Mouse (Mus musculus): ENCODE results near the gene Prex1. TPM values are rescaled to one million over a fixed set of nuclear protein-coding genes. Genes with fewer than 3 reads are reported as not detected.
A peak's percentile ranks its signal among the peaks of the same experiment; 100 is the strongest.

The Prex1 gene
- polyA plus RNA-seq, 1 experiment from 2014 or later, result 47.8 TPM

DNA sequence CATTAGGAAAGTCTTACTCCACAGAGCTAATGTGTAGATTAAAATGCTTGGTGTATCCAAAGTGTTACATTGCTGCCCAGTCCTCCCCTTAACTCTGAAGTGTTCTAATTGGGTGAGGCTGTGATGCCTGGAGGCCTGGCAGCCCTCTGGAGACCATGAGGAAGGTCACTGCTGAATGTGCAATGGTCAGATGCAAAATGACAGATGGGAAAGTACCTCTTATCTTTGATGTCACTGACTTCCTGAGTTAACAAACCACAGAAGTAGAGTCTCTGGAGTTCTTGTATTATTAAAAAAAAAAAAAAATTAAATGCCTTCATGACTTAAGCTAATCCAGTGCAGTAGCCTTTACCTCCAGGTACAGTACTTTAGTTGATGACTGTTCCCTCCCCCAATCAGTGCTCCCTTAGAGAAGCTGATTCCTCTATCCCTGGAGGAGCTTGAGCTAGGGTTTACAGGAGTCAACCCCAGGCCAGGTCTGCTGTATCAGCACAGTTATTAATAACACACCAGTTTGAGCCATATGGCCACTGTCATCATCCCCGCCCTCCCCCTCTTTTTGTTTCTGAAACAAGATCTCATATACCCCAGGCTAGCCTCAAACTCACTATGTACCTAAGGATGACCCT lies 5.8 kb upstream of the Prex1 start:
- Histone ChIP-seq H3K36me3 (no peaks in the 10 kb centered on the region), H3K9me3 (no peaks in the 10 kb centered on the region), H3K4me2 (replicated peaks) (no peak overlapping the region), H3K4me3 (no peak overlapping the region), H3K9ac (no peak overlapping the region), H3K27me3 (replicated peaks) (no peaks in the 10 kb centered on the region), H3K4me1 (peaks cover 5% of the 10 kb centered on the region; the same call in 1 of the 2 replicates), H3K27ac (no peak overlapping the region)
- ATAC-seq (ENCODE audit: low FRiP score, low read depth), result no peak
- 90% methylated on average over 1 of the region's 1 CpGs for WGBS

DNA sequence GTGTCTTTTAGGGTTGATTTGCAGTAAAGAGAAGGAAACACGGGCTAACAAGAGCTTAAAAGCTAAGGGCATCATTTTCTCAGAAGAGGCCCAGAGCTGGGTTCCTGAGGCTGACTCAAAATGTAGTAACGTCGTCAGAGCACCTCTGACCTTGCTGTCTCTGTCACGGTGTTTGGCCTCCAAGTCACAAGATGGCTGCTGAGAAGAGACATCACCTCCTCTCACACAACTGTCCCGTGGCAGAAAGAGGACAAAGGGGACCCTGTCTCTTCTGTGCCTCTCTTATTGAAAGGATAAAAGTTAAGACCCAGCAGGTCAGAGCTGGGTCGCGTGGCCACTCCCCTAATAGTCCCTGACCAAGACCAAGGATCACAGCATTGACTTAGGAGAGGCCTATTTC lies 2.4 kb upstream of the Prex1 start:
- 50% methylated on average over 7 of the region's 7 CpGs for WGBS
- no peak for ATAC-seq (ENCODE audit: low FRiP score, low read depth)

DNA sequence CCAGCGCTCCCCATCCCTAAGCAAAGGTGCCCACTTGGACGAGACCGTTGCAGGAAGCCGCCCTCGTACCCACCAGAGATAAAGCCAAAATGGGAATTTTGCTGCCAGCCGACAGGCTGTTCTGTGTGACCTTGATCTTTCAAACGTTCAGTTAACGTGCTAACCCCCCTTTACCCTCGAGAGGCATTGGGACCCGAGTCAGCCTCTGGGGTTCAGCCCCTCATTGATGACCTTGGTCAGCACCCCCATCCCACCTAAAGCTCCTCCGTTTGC lies 731 bp upstream of the Prex1 start:
- Histone ChIP-seq H3K9ac (peak overlapping the region; percentile 64), H3K36me3 (no peaks in the 10 kb centered on the region), H3K27ac (no peak overlapping the region), H3K27me3 (replicated peaks) (no peaks in the 10 kb centered on the region), H3K4me1 (peaks cover 43% of the 10 kb centered on the region), H3K9me3 (no peaks in the 10 kb centered on the region), H3K4me2 (replicated peaks) (peak overlapping the region; percentile 86), H3K4me3 (peak overlapping the region; percentile 78)
- 11% methylated on average over 11 of the region's 11 CpGs for WGBS
- 0 out of 2 replicates have a peak, but pooled peaks have one; percentile 4 for ATAC-seq (ENCODE audit: low FRiP score, low read depth)

More for the DNA sequence above, 2.4 kb upstream of the Prex1 start:
- no peak overlapping the region for H3K4me3 ChIP-seq
- no peak overlapping the region for H3K9ac ChIP-seq
- no peak overlapping the region for H3K27ac ChIP-seq
- no peak overlapping the region for H3K4me2 ChIP-seq (replicated peaks)
- H3K36me3 ChIP-seq, result no peaks in the 10 kb centered on the region
- H3K27me3 ChIP-seq (replicated peaks), result no peaks in the 10 kb centered on the region
- H3K4me1 ChIP-seq, result peaks cover 33% of the 10 kb centered on the region
- no peaks in the 10 kb centered on the region for H3K9me3 ChIP-seq

DNA sequence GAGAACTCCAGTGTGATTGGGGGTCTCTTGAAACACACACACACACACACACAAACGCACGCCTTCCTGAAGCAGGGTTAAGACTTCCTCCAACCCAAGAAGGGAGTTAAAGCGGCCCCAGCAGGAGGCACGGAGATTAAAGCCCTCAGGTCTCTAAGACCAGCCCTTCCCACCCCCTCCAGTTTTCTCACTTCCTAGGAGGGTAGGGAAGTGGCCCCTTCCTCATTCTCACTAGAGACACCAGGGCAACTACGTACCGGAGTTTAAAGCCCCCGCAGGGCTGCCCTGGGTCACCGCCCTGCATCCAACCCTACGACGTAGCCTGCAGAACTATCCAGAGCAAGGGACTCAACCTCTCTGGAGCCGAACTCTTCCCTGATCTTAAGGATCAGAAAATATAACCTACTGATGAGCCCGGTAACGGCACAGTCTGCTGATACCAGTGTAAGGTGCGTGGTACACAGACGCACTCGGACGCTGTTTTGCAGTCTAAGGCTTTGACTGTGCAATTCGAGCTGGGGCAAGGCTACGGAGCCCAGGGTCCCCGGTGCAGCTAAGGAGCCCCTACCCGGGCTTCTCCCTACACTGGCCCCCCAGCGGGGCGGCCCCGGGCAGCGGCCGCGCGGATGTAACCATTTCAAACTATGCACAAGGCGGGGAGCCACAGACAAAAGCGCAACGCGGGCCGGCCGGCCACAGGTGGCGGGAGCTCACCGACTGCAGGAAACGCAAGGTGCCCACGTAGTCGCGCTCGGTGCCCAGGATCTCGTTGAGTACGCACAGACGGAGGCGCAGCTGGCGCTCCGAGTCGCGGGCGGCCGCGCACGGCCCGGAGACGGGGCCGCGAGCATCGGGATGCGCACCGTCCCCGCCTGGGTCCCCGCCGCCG lies 587 bp downstream of the Prex1 start:
- H3K9ac ChIP-seq, result peak overlapping the region; percentile 78
- no peaks in the 10 kb centered on the region for H3K27me3 ChIP-seq (replicated peaks)
- H3K36me3 ChIP-seq, result no peaks in the 10 kb centered on the region
- no peaks in the 10 kb centered on the region for H3K9me3 ChIP-seq
- H3K27ac ChIP-seq, result peak overlapping the region; percentile 26; the same call in 1 of the 2 replicates
- H3K4me3 ChIP-seq, result peak overlapping the region; percentile 78
- H3K4me1 ChIP-seq, result peaks cover 51% of the 10 kb centered on the region
- under 1% methylated on average over 60 of the region's 64 CpGs for WGBS
- H3K4me2 ChIP-seq (replicated peaks), result peak overlapping the region; percentile 86
- peak; percentile 49 for ATAC-seq (ENCODE audit: low FRiP score, low read depth)

DNA sequence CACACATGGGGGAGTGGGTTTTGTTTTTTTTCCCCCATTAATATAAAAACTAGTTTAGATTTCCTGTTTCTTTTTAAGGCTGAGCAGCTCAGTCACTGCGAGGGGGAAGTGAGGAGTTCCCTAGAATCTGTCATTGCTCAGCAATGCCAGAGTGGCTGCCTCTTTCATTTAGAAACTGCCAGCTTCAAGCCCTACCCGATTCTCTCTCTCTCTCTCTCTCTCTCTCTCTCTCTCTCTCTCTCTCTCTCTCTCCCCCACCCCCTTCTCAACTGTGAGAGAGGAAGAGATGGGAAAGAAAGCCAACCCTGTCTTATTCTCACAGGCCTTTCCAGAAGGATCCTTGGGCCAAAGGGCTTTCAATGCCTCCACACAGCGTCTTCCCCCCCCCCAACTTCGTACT lies 1.3 kb downstream of the Prex1 start:
- 0 out of 2 replicates have a peak overlapping the region, but pooled peaks have one; percentile 26 for H3K27ac ChIP-seq
- no peaks in the 10 kb centered on the region for H3K27me3 ChIP-seq (replicated peaks)
- H3K4me3 ChIP-seq, result peak overlapping the region; percentile 78
- peak overlapping the region; percentile 86 for H3K4me2 ChIP-seq (replicated peaks)
- H3K9ac ChIP-seq, result peak overlapping the region; percentile 78
- peaks cover 56% of the 10 kb centered on the region for H3K4me1 ChIP-seq
- no peaks in the 10 kb centered on the region for H3K36me3 ChIP-seq
- WGBS, result 0% methylated on average over 4 of the region's 4 CpGs
- H3K9me3 ChIP-seq, result no peaks in the 10 kb centered on the region
- no peak for ATAC-seq (ENCODE audit: low FRiP score, low read depth)

DNA sequence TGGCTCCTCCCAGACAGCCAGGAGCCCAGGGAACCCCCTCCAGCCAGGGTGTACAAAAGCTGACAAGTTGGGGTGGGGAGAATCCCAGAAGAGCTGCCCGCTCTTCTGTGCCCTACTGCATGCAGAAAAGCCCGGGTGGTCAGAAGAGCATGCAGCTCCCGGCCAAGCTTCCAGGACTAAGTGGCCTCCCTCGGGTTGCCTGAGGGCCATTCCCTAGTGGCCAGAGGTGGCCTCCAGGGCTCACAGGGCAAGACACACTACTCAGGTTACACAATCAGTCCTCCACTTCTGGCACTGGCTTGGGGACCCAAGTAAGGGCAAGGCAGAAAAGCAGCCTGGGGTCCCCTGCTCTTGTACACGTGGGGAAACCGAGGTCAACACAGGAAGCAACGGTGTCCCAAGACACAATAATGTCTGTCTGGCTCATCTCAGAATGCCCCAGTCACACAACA lies 1.9 kb downstream of the Prex1 start:
- 18% methylated on average over 7 of the region's 7 CpGs for WGBS
- Histone ChIP-seq H3K4me2 (replicated peaks) (peak overlapping the region; percentile 86), H3K4me3 (peak overlapping the region; percentile 78), H3K4me1 (peaks cover 56% of the 10 kb centered on the region), H3K36me3 (no peaks in the 10 kb centered on the region), H3K9ac (peak overlapping the region; percentile 78; the same call in 1 of the 2 replicates), H3K9me3 (no peaks in the 10 kb centered on the region), H3K27ac (no peak overlapping the region), H3K27me3 (replicated peaks) (no peaks in the 10 kb centered on the region)
- ATAC-seq (ENCODE audit: low FRiP score, low read depth), result no peak

DNA sequence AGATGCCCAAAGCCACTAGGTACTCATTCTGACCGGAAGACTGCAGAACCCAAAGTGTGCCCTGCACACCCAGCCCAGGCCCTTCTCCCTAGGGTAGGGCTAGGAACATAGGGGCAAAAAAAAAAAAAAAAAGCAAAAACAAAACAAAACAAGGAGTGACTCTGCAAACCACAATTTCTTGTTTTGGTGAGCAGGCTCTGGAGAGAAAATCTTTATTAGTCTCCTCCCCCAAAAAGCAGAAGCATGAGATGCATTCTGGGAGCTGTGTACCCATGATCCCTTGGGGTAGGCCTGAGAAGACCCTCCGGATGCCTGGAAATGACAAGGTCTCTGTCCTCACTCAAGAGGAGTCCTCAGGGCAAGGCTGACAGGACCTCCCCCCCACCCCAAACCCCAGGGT lies 3.7 kb downstream of the Prex1 start:
- H3K27ac ChIP-seq, result no peak overlapping the region
- peaks cover 4% of the 10 kb centered on the region; the same call in 1 of the 2 replicates for H3K9me3 ChIP-seq
- H3K9ac ChIP-seq, result no peak overlapping the region
- ATAC-seq (ENCODE audit: low FRiP score, low read depth), result no peak
- H3K4me1 ChIP-seq, result peaks cover 55% of the 10 kb centered on the region
- peaks cover 8% of the 10 kb centered on the region for H3K36me3 ChIP-seq
- H3K4me2 ChIP-seq (replicated peaks), result no peak overlapping the region
- 92% methylated on average over 2 of the region's 2 CpGs for WGBS
- no peaks in the 10 kb centered on the region for H3K27me3 ChIP-seq (replicated peaks)
- H3K4me3 ChIP-seq, result no peak overlapping the region

DNA sequence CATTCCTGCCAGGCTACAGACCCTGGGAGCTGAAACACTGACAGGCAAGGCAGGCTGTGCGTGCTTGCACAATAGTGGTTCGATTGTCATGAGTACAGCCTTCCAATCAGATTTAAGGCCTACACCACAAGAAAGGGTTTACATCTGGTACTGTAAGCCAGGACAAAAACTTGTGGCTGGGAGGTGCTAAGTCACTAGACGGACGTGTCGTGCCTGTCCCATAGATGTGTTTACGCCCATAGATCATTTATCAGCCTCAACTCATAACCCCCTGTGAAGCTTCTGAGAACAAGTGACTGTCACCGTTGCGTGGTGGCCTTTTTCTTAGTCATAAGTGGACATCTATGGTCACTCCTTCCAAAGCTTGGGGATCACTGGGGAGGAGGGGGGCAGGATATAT lies 5.3 kb downstream of the Prex1 start:
- Histone ChIP-seq H3K4me2 (replicated peaks) (no peak overlapping the region), H3K27me3 (replicated peaks) (no peaks in the 10 kb centered on the region), H3K4me1 (peaks cover 53% of the 10 kb centered on the region), H3K4me3 (no peak overlapping the region), H3K9me3 (peaks cover 6% of the 10 kb centered on the region; the same call in 1 of the 2 replicates), H3K36me3 (peaks cover 13% of the 10 kb centered on the region), H3K27ac (no peak overlapping the region), H3K9ac (no peak overlapping the region)
- ATAC-seq (ENCODE audit: low FRiP score, low read depth), result no peak
- WGBS, result 81% methylated on average over 8 of the region's 8 CpGs

DNA sequence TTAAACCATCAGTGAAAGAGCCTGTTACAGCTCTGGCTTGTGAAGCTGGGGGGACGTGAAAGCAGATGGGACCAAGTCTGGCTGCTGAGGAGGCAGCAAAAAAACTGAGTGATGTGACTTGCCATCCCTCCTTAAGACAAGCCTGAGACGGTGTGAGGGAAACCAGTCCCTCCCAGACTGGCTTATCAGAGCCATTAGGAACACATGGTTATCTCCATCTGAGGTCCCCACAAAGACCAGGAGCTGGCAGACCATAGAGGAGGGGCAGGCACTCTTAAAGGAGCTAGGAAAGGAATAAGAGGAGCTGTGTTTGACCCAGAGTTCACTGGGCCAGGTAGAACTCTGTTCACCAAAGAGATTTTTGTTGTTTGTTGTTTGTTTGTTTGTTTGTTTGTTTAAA lies 7.1 kb downstream of the Prex1 start:
- H3K4me1 ChIP-seq, result peaks cover 42% of the 10 kb centered on the region
- ATAC-seq (ENCODE audit: low FRiP score, low read depth), result no peak

DNA sequence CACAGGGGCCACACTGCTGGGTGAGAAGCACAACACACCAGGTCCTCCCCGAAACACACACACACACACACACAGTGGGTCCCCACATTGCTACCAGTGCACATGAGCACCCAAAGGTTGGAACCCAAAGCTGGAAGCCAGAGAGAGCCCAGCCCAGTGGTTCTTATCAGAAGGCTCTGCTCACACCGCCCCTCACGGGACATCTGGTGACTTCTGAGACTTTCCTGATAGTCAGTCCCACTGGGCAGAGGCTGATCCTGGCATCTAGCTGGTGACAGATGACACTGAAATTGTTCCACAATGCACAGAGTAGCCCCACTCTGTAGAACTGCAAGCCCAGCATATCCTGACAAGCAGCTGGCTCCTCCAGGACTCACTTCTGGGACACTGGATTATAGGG lies 10.1 kb downstream of the Prex1 start:
- no peak overlapping the region for H3K4me3 ChIP-seq
- peaks cover 6% of the 10 kb centered on the region; the same call in 1 of the 2 replicates for H3K9me3 ChIP-seq
- H3K36me3 ChIP-seq, result peaks cover 13% of the 10 kb centered on the region
- 87% methylated on average over 3 of the region's 3 CpGs for WGBS
- H3K27ac ChIP-seq, result no peak overlapping the region
- H3K4me1 ChIP-seq, result peaks cover 33% of the 10 kb centered on the region
- H3K9ac ChIP-seq, result no peak overlapping the region
- no peak overlapping the region for H3K4me2 ChIP-seq (replicated peaks)
- H3K27me3 ChIP-seq (replicated peaks), result no peaks in the 10 kb centered on the region
- no peak for ATAC-seq (ENCODE audit: low FRiP score, low read depth)

More for the DNA sequence above, 7.1 kb downstream of the Prex1 start:
- H3K9ac ChIP-seq, result no peak overlapping the region
- no peak overlapping the region for H3K4me3 ChIP-seq
- peaks cover 6% of the 10 kb centered on the region; the same call in 1 of the 2 replicates for H3K9me3 ChIP-seq
- H3K27ac ChIP-seq, result no peak overlapping the region
- H3K36me3 ChIP-seq, result peaks cover 13% of the 10 kb centered on the region
- H3K27me3 ChIP-seq (replicated peaks), result no peaks in the 10 kb centered on the region
- 81% methylated on average over 2 of the region's 2 CpGs for WGBS
- H3K4me2 ChIP-seq (replicated peaks), result no peak overlapping the region

DNA sequence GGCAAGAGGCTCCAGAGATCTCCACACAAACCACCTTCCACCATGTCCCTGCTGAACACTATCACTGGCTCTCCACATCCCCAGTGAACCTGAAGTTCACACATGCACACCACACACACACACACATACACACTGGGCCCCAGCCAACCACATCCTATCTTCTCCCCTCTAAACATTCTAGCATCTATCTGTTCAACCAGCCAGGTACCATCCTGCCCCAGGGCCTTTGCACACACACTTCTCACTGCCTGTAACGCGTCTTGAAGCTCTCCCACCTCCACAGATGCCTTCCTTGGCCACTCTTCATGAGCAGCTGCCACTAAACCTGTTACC lies 11.6 kb downstream of the Prex1 start:
- WGBS, result 96% methylated on average over 2 of the region's 2 CpGs
- Histone ChIP-seq H3K4me1 (peaks cover 23% of the 10 kb centered on the region), H3K9ac (no peak overlapping the region), H3K4me3 (no peak overlapping the region), H3K36me3 (peaks cover 13% of the 10 kb centered on the region), H3K27ac (no peak overlapping the region), H3K9me3 (peaks cover 6% of the 10 kb centered on the region; the same call in 1 of the 2 replicates), H3K4me2 (replicated peaks) (no peak overlapping the region), H3K27me3 (replicated peaks) (no peaks in the 10 kb centered on the region)
- ATAC-seq (ENCODE audit: low FRiP score, low read depth), result no peak

DNA sequence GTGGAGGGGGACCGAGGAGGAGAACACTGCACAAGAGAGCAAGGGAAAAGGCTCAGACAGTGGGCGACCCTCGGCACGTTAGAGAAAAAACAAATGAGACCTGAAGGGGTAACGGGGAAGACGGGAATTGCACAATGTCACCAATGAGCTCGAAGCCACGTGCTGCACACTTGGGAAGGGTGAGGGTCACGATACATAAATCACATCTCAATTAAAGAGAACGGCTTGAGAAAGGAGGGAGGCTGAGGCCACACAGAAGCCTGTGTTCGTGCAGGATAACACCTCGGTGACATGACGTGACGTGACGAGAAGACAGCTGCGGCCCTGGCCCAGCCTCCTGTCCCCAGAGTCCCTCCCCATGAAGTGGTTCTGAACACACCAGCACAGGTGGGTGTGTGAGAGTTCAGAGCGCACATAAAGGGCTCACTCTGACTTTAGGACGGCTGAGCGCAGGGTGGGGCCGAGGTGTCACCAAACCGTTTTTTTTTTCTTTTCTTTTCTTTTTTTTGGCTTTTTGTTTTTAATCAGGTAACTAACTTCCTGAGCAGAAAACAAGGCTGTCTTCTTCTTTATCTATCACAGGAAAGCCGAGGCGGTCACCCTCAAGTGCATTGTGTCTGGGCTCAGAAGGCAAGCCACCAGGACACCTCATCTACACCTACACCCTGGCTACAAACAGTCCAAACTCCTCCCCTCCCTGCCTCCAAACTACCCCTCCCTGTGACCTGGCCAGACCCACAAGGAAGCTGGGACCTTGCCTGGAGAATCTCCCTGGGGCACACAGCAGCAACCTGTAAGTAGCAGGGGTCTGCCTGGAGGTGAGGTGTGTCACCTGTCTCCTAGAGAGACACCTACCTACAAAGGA lies 12.2 kb downstream of the Prex1 start:
- Histone ChIP-seq H3K27me3 (replicated peaks) (no peaks in the 10 kb centered on the region), H3K4me1 (peaks cover 23% of the 10 kb centered on the region), H3K9me3 (peaks cover 6% of the 10 kb centered on the region; the same call in 1 of the 2 replicates), H3K9ac (no peak overlapping the region), H3K27ac (no peak overlapping the region), H3K4me3 (no peak overlapping the region), H3K4me2 (replicated peaks) (peak overlapping the region; percentile 27; the same call in 1 of the 2 replicates), H3K36me3 (peaks cover 13% of the 10 kb centered on the region)
- WGBS, result 41% methylated on average over 23 of the region's 23 CpGs
- no peak for ATAC-seq (ENCODE audit: low FRiP score, low read depth)
